Mouse (Mus musculus) fat pad, adult 2 months (tissue): ENCODE measurements around the gene Slc41a2.
A peak's percentile ranks its signal among the peaks of the same experiment; 100 is the strongest.

Source experiments
- DNase-seq: peaks from one replicate; pipeline ENCODE4 v3.0.0-alpha.2; 2011; ENCODE audit warnings: low read depth, low spot score; ENCODE audit errors: extremely low read depth

Slc41a2 gene

DNA sequence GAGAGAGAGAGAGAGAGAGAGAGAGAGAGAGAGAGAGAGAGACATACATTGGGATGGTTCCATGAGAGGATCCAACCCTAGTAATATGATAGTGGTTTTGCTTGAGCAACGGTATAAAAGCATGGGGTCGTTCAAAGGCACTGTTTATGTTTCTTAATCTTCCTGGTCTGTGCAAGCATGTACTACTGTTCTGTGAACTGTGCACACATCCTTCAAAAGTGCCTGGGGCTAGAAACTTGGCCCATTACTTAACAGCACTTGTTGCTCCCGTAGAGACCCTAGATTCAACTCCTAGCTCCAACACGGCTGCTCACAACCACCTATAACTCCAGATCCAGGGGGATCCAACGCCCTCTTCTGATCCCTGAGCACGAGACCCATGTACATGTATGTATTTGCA, 17.3 kb downstream of the Slc41a2 start:
- no peak for DNase-seq

DNA sequence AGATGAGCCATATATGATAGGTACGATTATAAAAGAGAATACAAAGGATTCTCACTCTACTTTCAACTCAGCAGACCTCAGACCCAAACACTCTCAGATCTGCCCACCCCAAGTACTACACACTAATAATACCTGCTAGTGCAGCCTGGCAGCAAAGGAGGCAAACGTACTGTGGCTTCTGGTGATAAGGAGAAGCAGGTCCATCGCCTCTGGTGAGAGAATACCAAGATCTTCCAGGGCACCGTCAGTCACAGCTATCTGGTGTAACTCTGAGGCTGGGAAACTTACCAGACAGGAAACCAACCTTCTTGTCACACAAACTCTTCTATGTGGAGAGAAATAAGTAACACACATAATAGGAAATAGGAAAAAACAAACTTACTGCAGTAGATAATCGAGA, 24.6 kb downstream of the Slc41a2 start:
- no peak for DNase-seq

DNA sequence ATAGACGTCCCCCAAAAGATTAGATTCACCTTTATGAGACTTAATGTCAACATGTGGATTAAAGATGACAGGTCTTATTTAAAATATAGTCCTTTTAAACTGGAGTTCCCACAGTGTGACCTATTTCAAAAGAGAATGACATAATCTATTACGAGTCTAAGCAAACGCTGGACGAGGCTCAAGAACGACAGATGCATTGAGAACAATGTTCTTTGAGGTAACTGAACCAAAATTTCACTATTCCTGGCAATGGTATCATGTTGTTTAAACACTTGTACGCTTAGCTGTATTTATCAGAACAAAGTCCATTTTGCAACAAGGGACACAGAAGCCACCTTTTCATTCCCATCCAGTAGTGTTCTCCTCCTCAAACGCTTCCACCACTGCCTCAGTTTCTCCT, 27.3 kb downstream of the Slc41a2 start:
- DNase-seq: no peak

DNA sequence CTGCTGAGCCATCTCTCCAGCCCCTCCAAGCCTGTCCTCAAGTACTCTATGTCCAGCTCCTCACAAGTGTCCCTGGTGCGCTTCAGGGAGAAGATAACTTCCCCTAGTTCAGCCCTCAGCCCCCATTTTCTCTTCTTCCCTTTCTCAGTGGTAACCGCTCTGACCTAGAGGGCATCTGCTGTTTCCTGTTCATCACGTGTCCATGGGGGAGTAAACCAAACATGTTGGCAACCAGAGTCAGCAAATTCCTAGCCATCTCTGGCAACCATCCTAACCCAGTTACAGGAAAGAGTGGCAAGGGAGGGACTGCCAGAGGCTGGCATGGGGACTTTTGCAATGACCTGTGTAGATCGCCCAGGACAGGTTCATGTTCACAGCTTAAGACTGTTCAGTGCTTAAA, 36.0 kb downstream of the Slc41a2 start:
- no peak for DNase-seq

GRCm38 (mm10) chr10:83301054-83301453, 36.6 kb downstream of the Slc41a2 start:
- no peak for DNase-seq

DNA sequence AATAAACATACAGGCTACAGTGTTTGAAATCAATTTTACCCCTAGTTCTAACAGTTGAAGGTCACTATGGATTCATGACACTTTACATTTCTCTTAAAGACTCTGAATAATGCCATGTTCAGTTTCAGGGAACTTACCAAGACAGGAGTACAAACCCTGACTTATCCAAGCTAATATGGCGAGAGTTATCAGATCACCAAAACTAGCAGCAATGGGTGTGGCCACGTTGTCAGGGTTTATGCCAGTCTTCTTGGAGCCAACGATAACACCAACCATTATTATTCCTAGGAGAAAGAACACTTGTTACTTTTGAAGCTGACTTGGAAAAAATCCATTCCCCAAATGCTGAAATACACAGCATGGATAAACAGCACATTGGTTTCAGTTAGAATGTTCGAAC, 40.7 kb downstream of the Slc41a2 start:
- DNase-seq: no peak

DNA sequence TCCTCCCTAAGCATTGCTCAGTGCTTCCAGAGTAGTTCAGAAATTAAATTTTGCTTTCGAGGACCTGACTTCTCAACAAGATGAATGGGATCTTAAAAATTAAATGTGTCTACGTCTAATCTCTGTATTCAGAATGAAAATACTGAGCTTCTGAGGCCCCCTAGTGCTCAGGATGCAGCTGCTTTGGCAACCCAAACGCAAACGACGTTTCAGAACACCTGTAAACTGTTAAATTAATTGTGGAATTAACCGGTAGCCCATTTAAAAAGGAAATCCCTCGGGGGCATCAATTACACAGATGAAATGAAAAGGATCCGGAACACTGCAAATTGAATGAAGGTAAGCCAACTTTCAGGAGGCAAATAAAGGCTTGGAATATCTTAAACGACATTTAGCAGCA, 42.9 kb downstream of the Slc41a2 start:
- DNase-seq: no peak

- no peak for DNase-seq
Observed at GRCm38 (mm10) chr10:83293352-83293751, 44.3 kb downstream of the Slc41a2 start.

GRCm38 (mm10) chr10:83291731-83292130, 46.0 kb downstream of the Slc41a2 start:
- no peak for DNase-seq

- DNase-seq: no peak
Observed at GRCm38 (mm10) chr10:83287828-83288227, 49.9 kb downstream of the Slc41a2 start.

DNA sequence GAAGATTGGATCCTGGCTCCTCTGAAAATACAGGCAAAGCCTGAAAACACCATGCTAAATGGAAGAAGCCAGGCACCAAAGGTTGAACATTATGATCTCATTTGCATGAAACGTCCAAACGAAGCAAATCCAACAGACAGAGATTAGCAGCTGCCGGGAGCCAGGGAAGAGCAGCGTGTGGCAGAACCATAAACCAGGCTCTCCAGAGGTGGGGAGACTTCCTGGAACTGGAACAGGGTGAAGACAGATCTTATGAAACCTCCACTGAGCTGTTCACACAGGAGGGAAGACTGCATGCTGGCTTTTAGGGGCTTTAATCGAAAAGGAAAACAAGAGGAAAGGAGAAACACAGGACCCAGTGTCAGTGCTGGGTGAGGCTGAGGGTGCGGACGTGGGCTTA, 51.3 kb downstream of the Slc41a2 start:
- DNase-seq: no peak

DNA sequence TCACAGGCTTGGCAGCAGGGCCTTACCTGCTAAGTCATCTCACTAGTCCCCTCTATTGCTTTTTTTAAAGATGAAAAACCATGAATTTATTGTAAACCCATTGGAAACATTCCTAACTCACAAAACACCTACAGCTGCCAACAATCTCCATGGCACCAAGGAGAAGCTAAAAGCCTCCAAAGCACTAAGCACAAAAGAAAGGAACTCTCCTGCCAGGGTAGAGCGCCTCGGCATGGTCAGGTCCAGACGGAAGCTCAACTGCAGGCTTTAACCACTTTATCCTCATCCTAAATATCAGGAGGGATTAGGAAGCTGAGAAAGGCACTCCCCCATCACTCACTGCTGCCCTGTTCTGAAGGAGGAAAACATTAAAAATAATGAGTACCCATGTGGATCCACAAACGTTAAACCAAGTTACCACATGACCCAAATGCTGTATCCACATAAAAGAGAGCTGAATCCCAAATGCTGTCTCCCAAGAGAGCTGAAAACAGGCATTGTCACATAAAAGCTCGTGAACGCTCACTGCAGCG, 51.9 kb downstream of the Slc41a2 start:
- no peak for DNase-seq

DNA sequence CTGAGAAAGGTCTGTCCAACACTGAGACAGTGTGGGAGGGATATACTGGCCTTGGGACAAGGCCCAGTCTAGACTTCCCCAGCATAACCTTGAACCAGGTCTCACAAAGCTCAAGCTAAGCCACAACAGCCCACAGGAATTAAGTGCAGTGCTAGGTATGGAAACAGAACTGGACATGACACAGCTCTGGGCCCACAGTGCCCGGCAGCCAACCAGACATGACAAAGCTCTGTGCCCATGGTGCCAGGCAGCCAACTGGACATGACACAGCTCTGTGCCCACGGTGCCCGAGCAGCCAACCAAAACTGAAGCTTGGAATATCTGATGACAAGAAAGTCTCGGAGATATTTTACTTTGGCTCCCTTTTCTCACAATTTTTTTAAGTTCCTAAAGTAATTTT, 52.8 kb downstream of the Slc41a2 start:
- no peak for DNase-seq

DNA sequence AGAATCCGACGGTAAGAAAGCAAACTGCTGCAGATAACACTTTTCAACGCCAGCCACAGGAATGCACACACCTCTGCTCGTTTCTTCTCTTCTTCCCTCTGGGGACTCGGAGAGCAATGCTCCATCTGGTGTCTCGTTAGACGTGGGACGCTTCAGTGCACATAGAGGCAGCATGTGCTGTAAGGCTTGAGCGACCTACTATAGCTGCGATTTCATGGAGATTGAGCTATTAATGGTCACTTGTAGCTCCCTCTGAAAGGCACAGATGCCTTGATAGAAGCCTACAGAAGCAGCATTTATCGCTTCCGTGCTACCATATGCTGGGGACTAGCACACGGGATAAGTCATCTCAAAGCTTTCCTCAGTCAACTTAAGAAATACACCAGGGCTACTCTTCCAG, 71.0 kb downstream of the Slc41a2 start:
- DNase-seq: no peak

GRCm38 (mm10) chr10:83266241-83266640, 71.4 kb downstream of the Slc41a2 start:
- no peak for DNase-seq

DNA sequence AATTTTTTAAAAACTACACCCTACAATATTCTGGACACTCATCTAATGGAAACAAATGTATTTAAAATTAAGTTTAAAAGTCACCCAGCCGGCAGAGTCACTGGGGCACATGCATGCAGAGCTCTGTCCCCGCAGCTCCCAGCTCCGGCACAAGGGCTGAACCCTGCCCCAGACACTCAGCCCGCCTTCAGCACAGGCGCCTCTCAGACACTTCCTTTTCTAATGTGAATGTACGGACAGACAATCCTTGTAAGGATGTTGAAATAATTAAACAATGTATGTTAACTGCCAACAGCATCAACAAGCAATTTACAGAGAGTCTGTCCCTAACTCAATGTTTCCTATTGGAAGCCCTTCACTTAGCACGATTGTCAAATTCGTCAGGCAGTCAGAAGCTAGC, 73.0 kb downstream of the Slc41a2 start:
- DNase-seq: no peak

DNA sequence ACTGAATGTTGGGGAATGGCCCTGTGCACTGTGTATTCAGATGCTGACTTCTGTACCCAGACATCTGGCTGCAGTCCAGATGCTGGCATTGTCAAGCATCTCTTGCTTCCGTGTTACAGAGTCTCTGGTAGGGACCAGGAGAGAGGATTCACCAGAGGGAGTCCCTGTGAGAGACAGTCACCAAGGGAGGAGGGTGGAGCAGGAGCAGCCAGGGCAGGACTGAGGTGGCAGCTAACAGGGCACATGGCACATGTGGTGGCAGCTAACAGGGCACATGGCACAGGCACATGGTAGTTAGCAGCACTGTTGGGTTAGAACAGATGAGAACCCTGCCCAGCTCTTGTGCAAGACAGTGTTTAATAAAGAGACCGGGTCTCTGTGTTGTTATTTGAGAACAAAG, 73.6 kb downstream of the Slc41a2 start:
- DNase-seq: no peak

DNA sequence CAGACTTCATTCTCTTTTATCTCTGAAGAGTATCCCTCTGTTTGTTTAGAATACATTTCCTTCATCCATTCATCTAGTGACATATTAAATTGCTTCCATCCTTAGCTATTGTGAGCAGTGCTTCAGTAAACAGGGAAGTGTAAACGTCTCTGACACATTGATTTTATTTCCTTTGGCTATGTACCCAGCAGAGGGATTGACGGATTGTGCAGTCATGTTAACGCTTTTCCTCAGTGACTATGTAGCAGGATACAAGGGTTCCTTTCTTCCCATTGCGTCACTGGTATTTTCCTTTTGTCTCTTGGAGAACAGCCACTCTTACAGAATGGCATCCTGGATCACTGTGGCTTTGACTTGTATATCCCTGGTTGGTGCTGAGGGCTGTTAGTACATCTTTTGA, 76.4 kb downstream of the Slc41a2 start:
- DNase-seq: no peak

DNA sequence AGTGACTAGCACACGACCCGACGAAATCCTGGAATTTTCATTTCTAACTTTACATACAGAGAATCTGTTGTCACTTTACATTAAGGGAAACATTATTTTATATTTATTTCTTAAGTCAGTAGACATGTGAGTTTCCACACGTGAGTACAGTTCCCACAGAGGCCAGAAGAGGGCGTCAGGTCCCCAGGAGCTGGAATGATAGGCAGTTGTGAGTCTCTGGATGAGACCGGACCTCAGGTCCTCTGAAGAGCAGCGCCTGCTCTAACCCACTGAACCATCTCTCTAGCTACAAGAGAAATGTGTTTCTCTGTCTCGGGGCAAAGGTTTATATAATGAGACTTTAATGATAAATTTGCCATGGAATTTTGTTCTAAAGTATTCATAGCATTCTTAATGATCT, 86.3 kb downstream of the Slc41a2 start:
- no peak for DNase-seq

DNA sequence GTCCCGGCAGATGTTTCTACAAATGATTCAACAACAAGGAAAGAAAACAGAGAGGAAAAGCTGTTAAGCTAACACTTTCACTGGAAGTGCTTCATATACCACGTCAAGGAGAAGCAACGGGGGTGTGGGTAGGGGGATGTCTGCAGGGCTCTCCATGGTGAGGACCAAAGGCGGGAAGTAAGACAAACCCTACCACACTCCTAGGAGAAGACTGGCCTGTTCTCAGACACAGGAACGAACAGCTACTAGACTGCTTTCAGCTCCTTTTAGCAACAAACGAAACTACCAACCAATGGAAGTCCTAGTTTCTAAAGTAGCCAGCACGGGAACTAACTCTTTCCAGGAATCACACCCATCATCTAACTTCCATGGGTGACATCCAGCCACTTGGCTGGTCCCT, 89.6 kb downstream of the Slc41a2 start:
- DNase-seq: no peak

DNA sequence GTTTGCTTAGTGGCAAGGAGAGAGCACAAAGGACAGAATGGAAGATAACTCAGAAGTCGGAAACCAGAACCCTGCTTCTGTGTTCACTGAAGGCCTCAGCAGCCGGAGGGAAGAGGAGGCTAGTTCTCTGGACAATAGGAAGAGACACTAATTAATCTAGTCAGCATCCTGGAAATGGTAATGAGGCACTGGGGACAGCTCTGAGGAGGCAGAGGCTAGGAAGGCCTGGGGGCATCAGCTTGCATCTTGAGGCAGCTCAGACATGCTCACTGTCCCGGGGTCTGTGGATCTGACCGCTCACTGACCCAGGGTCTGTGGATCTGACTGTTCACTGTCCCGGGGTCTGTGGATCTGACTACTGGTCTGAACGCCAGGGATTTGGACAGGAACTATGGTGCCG, 92.0 kb downstream of the Slc41a2 start:
- DNase-seq: no peak

DNA sequence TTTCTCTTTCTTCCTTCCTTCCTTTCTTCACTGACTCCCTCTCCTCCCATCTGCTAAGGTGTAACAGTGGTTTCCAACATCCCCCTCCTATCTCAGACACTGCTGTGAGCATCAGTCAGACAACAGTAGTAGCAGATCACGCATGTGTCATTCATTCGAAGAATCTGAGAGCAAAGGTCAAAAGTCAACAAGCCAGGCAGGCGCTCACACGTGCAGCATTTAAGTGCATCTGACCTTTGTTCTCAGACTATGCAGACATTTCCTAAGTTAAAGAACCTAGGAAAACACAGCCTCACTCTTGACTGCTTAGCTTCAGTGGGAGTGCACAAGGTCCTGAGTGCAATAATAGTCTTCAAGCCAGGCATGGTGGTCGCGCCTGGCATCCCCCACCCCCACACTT, 93.6 kb downstream of the Slc41a2 start:
- no peak for DNase-seq

- DNase-seq: peak; percentile 16
Observed at GRCm38 (mm10) chr10:83242106-83242686, 95.5 kb downstream of the Slc41a2 start.
